Mouse (Mus musculus) ES-E14 (cell line): ENCODE data around the gene Bmp6.

Experiments
- CHD2 ChIP-seq: IDR thresholded peaks from 2 replicates; pipeline ENCODE4 v1.6.1; 2014; ENCODE audit warnings: mild to moderate bottlenecking, low read depth, low read length, inconsistent platforms
- MAFK ChIP-seq: IDR thresholded peaks from 2 replicates; pipeline ENCODE4 v1.6.1; 2014; ENCODE audit warnings: mild to moderate bottlenecking, low read depth, low read length, inconsistent platforms; ENCODE audit not compliant: insufficient read depth
- ZC3H11A ChIP-seq: IDR thresholded peaks from 2 replicates; pipeline ENCODE4 v1.6.1; 2012; ENCODE audit warnings: low read depth, mild to moderate bottlenecking, inconsistent platforms, low read length, borderline replicate concordance
- ZNF384 ChIP-seq: IDR thresholded peaks from 2 replicates; pipeline ENCODE4 v1.6.1; 2012; ENCODE audit warnings: low read depth, low read length, inconsistent platforms

GRCm38 (mm10) chr13:38515431-38515830 lies 170.5 kb downstream of the Bmp6 start:
- no peak for TF ChIP-seq ZC3H11A
- TF ChIP-seq CHD2: no peak
- TF ChIP-seq ZNF384: no peak
- TF ChIP-seq MAFK: no peak
